Mouse (Mus musculus): ENCODE results near the gene Zfp13.
"Not testable (repeated sequence)": the region's sequence is repeated elsewhere in the genome, so short reads cannot be mapped to it uniquely, and the experiment has no call there.

The Zfp13 gene

GRCm38 (mm10) chr17:23598582-23599552 is at the start of gene Zfp13:
Gene Zfp13 (minus strand): TSS chr17:23599487.
- DNase-seq = peak; percentile 94

- DNase-seq = no peak
These were observed 46.6 kb upstream of the Zfp13 start for GRCm38 (mm10) chr17:23645894-23646293.

GRCm38 (mm10) chr17:23644613-23645495 is 45.6 kb upstream of the Zfp13 start, which contains the start of gene Mmp25:
Gene Mmp25 (minus strand): TSS chr17:23645277.
- no peak for DNase-seq

GRCm38 (mm10) chr17:23631241-23631640 is 32.0 kb upstream of the Zfp13 start:
- DNase-seq = no peak

GRCm38 (mm10) chr17:23630195-23631020 is 31.1 kb upstream of the Zfp13 start:
- peak; percentile 83 for DNase-seq

GRCm38 (mm10) chr17:23627813-23628212 is 28.5 kb upstream of the Zfp13 start:
- DNase-seq = no peak

DNA sequence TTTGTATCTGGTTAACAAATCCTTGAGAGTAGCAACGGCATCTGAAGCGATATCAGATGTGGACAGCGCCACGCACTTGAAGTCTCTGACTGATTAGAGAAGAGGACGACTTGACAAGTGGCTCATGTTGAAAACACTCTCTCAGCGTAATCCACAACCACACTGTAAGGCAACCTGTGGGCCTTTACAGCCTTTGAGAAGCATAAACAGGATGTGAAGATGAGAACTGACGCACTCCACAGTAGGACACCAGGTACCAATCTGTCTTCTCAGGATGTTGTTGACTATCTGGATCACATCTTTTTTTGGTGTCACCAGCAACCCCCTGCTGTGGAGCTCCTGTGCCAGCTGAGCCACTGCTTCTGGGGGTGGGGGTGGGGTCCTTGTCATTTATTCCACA is 21.1 kb upstream of the Zfp13 start:
- DNase-seq = no peak

GRCm38 (mm10) chr17:23617087-23617486 is 17.8 kb upstream of the Zfp13 start:
- no peak for DNase-seq

- DNase-seq = peak; percentile 81
These were observed 11.1 kb upstream of the Zfp13 start for GRCm38 (mm10) chr17:23610361-23610800.

GRCm38 (mm10) chr17:23609612-23610011 is 10.3 kb upstream of the Zfp13 start:
- DNase-seq = no peak

DNA sequence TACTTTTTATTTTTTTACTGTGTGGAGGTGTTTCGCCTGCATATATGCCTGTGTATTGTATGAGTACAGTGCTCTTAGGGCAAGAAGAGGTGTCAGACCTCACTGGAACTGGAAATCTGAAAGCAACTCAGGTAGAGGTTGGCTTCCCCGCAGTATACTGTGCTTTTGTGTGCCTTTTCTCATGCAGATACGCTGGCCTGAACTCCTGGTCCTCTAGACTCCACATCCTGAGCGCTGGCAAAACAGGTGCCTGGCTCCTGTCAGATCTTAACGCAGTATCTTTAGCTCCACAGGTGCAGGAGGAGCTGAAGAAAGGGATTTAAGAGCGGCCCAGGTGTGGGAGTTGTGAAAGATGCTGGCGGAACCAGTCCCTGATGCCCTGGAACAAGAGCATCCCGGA is 5.9 kb upstream of the Zfp13 start:
- no peak for DNase-seq

GRCm38 (mm10) chr17:23604394-23604793 is 5.1 kb upstream of the Zfp13 start:
- DNase-seq = no peak

- peak; percentile 35 for DNase-seq
These were observed 4.3 kb upstream of the Zfp13 start for GRCm38 (mm10) chr17:23603542-23603941.

GRCm38 (mm10) chr17:23603077-23603476 is 3.8 kb upstream of the Zfp13 start:
- no peak for DNase-seq

- DNase-seq = no peak
These were observed 2.7 kb upstream of the Zfp13 start for GRCm38 (mm10) chr17:23601836-23602585.

DNA sequence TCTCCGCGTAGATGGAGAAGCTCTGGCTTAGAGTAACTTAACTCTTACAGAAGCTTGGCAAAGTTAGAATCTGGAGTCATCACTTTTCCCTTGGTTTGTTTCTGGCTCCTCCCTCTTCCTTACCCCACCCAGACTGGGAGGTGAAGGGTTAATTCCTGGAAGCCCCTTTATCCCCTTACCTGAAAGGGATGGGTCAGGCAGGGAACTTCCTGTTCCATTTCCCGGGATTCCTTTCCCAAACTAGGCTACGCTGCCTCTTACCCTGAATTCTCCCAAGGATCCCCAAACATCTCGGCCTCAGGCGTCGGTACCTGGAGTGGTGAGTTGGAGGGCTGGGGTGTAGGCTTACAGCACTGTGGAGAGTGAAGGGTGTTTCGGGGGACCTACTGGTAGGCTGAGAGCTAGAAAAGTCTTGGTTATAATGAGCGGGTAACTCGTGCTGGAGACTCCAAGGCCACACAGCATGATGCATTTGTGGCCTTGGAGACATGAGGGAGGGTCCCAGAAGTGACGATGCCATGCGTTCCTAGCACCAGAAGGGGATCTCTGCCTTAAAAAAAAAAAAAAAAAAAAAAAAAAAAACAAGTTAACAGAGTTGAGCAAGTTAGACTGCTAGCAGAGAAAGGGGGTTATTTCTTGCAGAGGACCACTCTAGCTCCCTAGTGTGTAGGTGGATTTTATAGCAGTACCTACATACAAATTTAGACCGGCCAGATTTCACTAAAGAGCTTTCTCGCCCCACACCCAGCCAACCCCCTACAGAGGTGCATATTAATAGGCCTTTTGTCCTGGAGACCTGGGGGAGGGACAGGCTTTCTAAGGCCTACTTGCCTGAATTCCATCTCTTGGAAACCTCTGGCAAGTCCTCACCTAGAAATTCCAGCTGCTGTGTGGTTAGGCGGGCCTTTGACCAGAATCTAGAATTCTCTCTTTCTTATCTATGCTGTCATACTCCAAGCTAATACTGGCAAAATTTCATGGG is 1.6 kb upstream of the Zfp13 start, which contains the start of gene Zscan10:
Gene Zscan10, plus strand, starts transcription at position 216 of the 982 bp plus-strand sequence.
- no peak for DNase-seq

GRCm38 (mm10) chr17:23599605-23600063 is 347 bp upstream of the Zfp13 start:
- peak; percentile 38 for DNase-seq

GRCm38 (mm10) chr17:23595139-23595538 is 4.1 kb downstream of the Zfp13 start:
- DNase-seq = not testable (repeated sequence)

DNA sequence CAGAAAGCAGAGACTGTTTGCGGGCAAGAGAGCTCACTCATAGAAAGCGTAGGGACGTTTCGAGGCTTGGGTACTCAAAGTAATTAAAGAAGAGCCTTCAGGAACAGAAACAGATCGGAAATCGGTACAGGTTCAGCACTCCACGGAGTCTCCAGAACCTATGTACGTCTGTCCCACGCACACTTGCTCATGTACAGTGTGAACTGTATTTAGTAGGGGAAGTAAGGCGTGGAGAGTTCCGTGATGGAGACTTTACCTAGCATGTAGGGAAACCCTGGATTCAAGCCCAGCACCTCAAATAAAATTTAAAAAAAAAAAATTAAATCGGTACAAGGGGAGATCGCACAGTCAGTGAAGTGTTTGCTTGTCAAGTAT is 6.4 kb downstream of the Zfp13 start:
- DNase-seq = no peak
